Mouse (Mus musculus) myocyte (in vitro differentiated cells): ENCODE measurements around the gene Mip.

ENCODE experiments used
- CEBPB ChIP-seq: IDR thresholded peaks from 2 replicates; pipeline ENCODE4 v1.6.1; 2011; ENCODE audit warnings: mild to moderate bottlenecking, moderate library complexity; ENCODE audit not compliant: poor library complexity, insufficient read depth, severe bottlenecking
- E2F4 ChIP-seq: IDR thresholded peaks from one replicate; pipeline ENCODE4 v1.6.1; 2011; ENCODE audit warnings: mild to moderate bottlenecking, control low read depth, moderate library complexity; ENCODE audit not compliant: insufficient read depth
- MAX ChIP-seq: IDR thresholded peaks from one replicate; pipeline ENCODE4 v1.6.1; 2011; ENCODE audit warnings: low read depth, mild to moderate bottlenecking, control low read depth
- MYOD1 ChIP-seq, 3 experiments: IDR thresholded peaks; one replicate each; pipeline ENCODE4 v1.6.1; 2011; ENCODE audit warnings: control low read depth in 2 of 3, low read depth in 2 of 3, mild to moderate bottlenecking in 2 of 3, moderate library complexity in 1 of 3; ENCODE audit not compliant: insufficient read length in 2 of 3, control insufficient read depth in 1 of 3
- MYOG ChIP-seq, 3 experiments: IDR thresholded peaks; one replicate each; pipeline ENCODE4 v1.6.1; 2011; ENCODE audit warnings: control low read depth in 2 of 3, low read depth in 2 of 3, mild to moderate bottlenecking in 2 of 3; ENCODE audit not compliant: insufficient read length in 2 of 3, control insufficient read depth in 1 of 3, insufficient read depth in 1 of 3
- POLR2A ChIP-seq: IDR thresholded peaks from one replicate; pipeline ENCODE4 v1.6.1; 2011; ENCODE audit warnings: low read depth, mild to moderate bottlenecking, control low read depth, moderate library complexity; ENCODE audit not compliant: insufficient read length
- POLR2AphosphoS2 ChIP-seq: IDR thresholded peaks from one replicate; pipeline ENCODE4 v1.6.1; 2011; ENCODE audit warnings: low read depth, control low read depth; ENCODE audit not compliant: insufficient read length
- REST ChIP-seq: IDR thresholded peaks from one replicate; pipeline ENCODE4 v1.6.1; 2011; ENCODE audit warnings: mild to moderate bottlenecking, control low read depth, moderate library complexity; ENCODE audit not compliant: insufficient read depth, insufficient read length
- SRF ChIP-seq: IDR thresholded peaks from one replicate; pipeline ENCODE4 v1.6.1; 2011; ENCODE audit warnings: low read depth; ENCODE audit not compliant: control insufficient read depth, insufficient read length
- TCF12 ChIP-seq: IDR thresholded peaks from one replicate; pipeline ENCODE4 v1.6.1; 2011; ENCODE audit warnings: mild to moderate bottlenecking, control low read depth; ENCODE audit not compliant: poor library complexity, insufficient read depth, severe bottlenecking
- TCF3 ChIP-seq: IDR thresholded peaks from one replicate; pipeline ENCODE4 v1.6.1; 2011; ENCODE audit warnings: low read depth, control low read depth; ENCODE audit not compliant: insufficient read length
- USF1 ChIP-seq: IDR thresholded peaks from one replicate; pipeline ENCODE4 v1.6.1; 2011; ENCODE audit warnings: low read depth, mild to moderate bottlenecking, control low read depth, moderate library complexity

DNA sequence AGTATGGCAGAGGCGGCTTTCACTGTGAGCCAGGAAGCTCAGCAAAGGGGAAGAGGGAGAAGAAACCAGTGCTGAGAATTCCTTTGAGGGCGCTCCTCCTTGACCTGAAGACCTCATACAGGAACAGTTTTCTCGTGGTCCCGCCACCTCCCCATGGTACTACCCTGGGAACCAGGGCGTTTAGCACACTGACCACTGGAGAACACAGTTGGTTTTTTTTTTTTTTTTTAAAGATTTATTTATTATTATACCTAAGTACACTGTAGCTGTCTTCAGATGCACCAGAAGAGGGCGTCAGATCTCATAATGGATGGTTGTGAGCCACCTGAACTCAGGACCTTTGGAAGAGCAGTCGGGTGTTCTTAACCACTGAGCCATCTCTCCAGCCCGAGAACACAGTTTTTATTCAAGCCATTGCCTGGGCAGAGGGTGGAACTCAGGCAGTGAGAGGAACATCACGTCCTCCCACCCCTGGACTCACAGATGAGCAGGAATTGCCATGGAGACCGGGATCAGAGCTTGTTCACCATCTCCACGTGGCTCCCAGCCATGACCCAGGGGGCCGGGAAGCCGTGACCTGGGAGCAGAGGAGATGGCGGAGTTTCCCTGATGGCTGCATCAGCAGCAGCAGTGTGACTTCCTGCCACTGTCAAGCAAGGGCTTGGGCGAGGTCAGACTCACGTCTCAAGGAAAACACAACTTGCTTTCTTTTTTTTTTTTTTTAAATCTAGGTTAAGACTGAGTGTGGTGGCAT lies 3.9 kb upstream of the Mip start:
- TF ChIP-seq POLR2A, result no peak
- TF ChIP-seq POLR2AphosphoS2, result no peak
- no peak for TF ChIP-seq MAX
- no peak for TF ChIP-seq TCF3
- TF ChIP-seq SRF, result no peak
- TF ChIP-seq CEBPB, result no peak
- no peak for TF ChIP-seq MYOD1 (IDR thresholded peaks at IDR 0.05; ENCODE audit: control insufficient read depth in 1 of 3, insufficient read length in 2 of 3, low read depth in 2 of 3)
- no peak for TF ChIP-seq TCF12
- TF ChIP-seq USF1, result no peak
- TF ChIP-seq MYOG (IDR thresholded peaks at IDR 0.05; ENCODE audit: control insufficient read depth in 1 of 3, insufficient read depth in 1 of 3, insufficient read length in 2 of 3, low read depth in 2 of 3), result no peak
- TF ChIP-seq REST, result no peak
- no peak for TF ChIP-seq E2F4
